In genomic region chr1:131583598-131583997, GRCm38 (mm10) we compare ENCODE assay signal across 28 mouse cellular contexts. TPM values are rescaled to one million over a fixed set of nuclear protein-coding genes. Genes with fewer than 3 reads are reported as not detected.
DNase-seq lines count a peak whose midpoint lies in the region; ATAC-seq and TF ChIP-seq lines count a peak whose summit lies in the region.
"Had no signal": no experiment of that assay in that cellular context is flagged by ENCODE, and none has a peak within 500 bp of the region (broad histone marks: within the 10 kb centered on the region; RNA-seq: fewer than 3 reads in every experiment).

No protein-coding gene starts in this region.

- no peaks in the 10 kb centered on the region for H3K27me3 ChIP-seq in forebrain, postnatal 0 days (ENCODE audit: insufficient read depth, low read length)
- no peaks in the 10 kb centered on the region for H3K27me3 ChIP-seq in forebrain, embryonic 11.5 days (ENCODE audit: control insufficient read depth, insufficient read depth, low read length)
- no peaks in the 10 kb centered on the region for H3K27me3 ChIP-seq in hindbrain, postnatal 0 days (ENCODE audit: insufficient read depth, low read length)
- H3K27me3 ChIP-seq: embryonic facial prominence, embryonic 13.5 days; embryonic facial prominence, embryonic 15.5 days; forebrain, embryonic 13.5 days; forebrain, embryonic 15.5 days had no signal

- H3K4me3 ChIP-seq in forebrain, postnatal 0 days (ENCODE audit: low read depth, low read length), result no peak overlapping the region
- no peak overlapping the region for H3K4me3 ChIP-seq in forebrain, embryonic 11.5 days (ENCODE audit: low read depth, low read length)
- no peak overlapping the region for H3K4me3 ChIP-seq in hindbrain, postnatal 0 days (ENCODE audit: low read length)
- H3K4me3 ChIP-seq: embryonic facial prominence, embryonic 13.5 days; embryonic facial prominence, embryonic 15.5 days; erythroblast, embryonic 14.5 days; forebrain, embryonic 10.5 days; forebrain, embryonic 13.5 days; forebrain, embryonic 15.5 days had no signal

- ATAC-seq in forebrain, postnatal 0 days, result peak; percentile 53
- ATAC-seq in forebrain, embryonic 11.5 days (replicated peaks; ENCODE audit: low FRiP score), result no peak
- no peak for ATAC-seq in hindbrain, postnatal 0 days
- ATAC-seq: forebrain, embryonic 13.5 days; forebrain, embryonic 15.5 days had no signal

- no peak for TF ChIP-seq CTCF in forebrain, postnatal 0 days (IDR thresholded peaks at IDR 0.05; ENCODE audit: low read depth)
- no peak for TF ChIP-seq CTCF in hindbrain, postnatal 0 days (IDR thresholded peaks at IDR 0.05; ENCODE audit: low read depth)

- H3K27ac ChIP-seq in forebrain, postnatal 0 days (ENCODE audit: low read depth, low read length), result no peak overlapping the region
- no peak overlapping the region for H3K27ac ChIP-seq in forebrain, embryonic 11.5 days (ENCODE audit: low read depth, low read length)
- H3K27ac ChIP-seq in hindbrain, postnatal 0 days, result no peak overlapping the region
- H3K27ac ChIP-seq: embryonic facial prominence, embryonic 13.5 days; embryonic facial prominence, embryonic 15.5 days; forebrain, embryonic 10.5 days; forebrain, embryonic 13.5 days; forebrain, embryonic 15.5 days had no signal

- H3K36me3 ChIP-seq in forebrain, postnatal 0 days (ENCODE audit: insufficient read depth), result no peaks in the 10 kb centered on the region
- no peaks in the 10 kb centered on the region for H3K36me3 ChIP-seq in forebrain, embryonic 11.5 days (ENCODE audit: control insufficient read depth, insufficient read depth, low read length)
- no peaks in the 10 kb centered on the region for H3K36me3 ChIP-seq in hindbrain, postnatal 0 days (ENCODE audit: insufficient read depth, low read length)
- H3K36me3 ChIP-seq: embryonic facial prominence, embryonic 13.5 days; embryonic facial prominence, embryonic 15.5 days; forebrain, embryonic 10.5 days; forebrain, embryonic 15.5 days had no signal

- no peaks in the 10 kb centered on the region for H3K9me3 ChIP-seq in forebrain, postnatal 0 days (ENCODE audit: low read length)
- no peaks in the 10 kb centered on the region for H3K9me3 ChIP-seq in forebrain, embryonic 11.5 days (ENCODE audit: control insufficient read depth, low read length)
- H3K9me3 ChIP-seq in hindbrain, postnatal 0 days (ENCODE audit: low read length), result no peaks in the 10 kb centered on the region
- H3K9me3 ChIP-seq: embryonic facial prominence, embryonic 13.5 days; embryonic facial prominence, embryonic 15.5 days; forebrain, embryonic 10.5 days; forebrain, embryonic 13.5 days; forebrain, embryonic 15.5 days had no signal

- H3K4me1 ChIP-seq in forebrain, postnatal 0 days (ENCODE audit: insufficient read depth), result 0 out of 2 replicates have a peak, but pooled peaks cover 3% of the 10 kb centered on the region
- no peaks in the 10 kb centered on the region for H3K4me1 ChIP-seq in forebrain, embryonic 11.5 days (replicated peaks; ENCODE audit: control insufficient read depth, insufficient read depth, low read length)
- H3K4me1 ChIP-seq in hindbrain, postnatal 0 days (ENCODE audit: insufficient read depth, low read length), result no peaks in the 10 kb centered on the region; the same call in 1 of the 2 replicates
- H3K4me1 ChIP-seq: embryonic facial prominence, embryonic 13.5 days; forebrain, embryonic 13.5 days had no signal

- no peak overlapping the region for H3K9ac ChIP-seq in forebrain, postnatal 0 days
- no peak overlapping the region for H3K9ac ChIP-seq in forebrain, embryonic 11.5 days (ENCODE audit: low read length)
- no peak overlapping the region for H3K9ac ChIP-seq in hindbrain, postnatal 0 days (replicated peaks; ENCODE audit: low read length)
- H3K9ac ChIP-seq: embryonic facial prominence, embryonic 13.5 days; embryonic facial prominence, embryonic 15.5 days; forebrain, embryonic 13.5 days; forebrain, embryonic 15.5 days had no signal

- H3K4me2 ChIP-seq in forebrain, postnatal 0 days (ENCODE audit: low read depth), result no peak overlapping the region
- H3K4me2 ChIP-seq in forebrain, embryonic 11.5 days (ENCODE audit: low read depth, low read length, severe bottlenecking), result no peak overlapping the region
- no peak overlapping the region for H3K4me2 ChIP-seq in hindbrain, postnatal 0 days (ENCODE audit: low read depth, low read length)
- H3K4me2 ChIP-seq: embryonic facial prominence, embryonic 13.5 days; embryonic facial prominence, embryonic 15.5 days; forebrain, embryonic 13.5 days; forebrain, embryonic 15.5 days had no signal

- 81% methylated on average over 3 of the region's 3 CpGs for WGBS in forebrain, postnatal 0 days
- 89% methylated on average over 3 of the region's 3 CpGs for WGBS in forebrain, embryonic 11.5 days
- 73% methylated on average over 3 of the region's 3 CpGs for WGBS in hindbrain, postnatal 0 days

- peak; percentile 40 for DNase-seq in forebrain, postnatal 0 days
- no peak for DNase-seq in forebrain, embryonic 11.5 days (ENCODE audit: low spot score)
- DNase-seq in A20 (ENCODE audit: low read depth, low spot score) (peak; percentile 4), MEL-GATA-1-ER (ENCODE audit: extremely low read depth, low read depth) (peak; percentile 12)
- no peak for DNase-seq in hindbrain, postnatal 0 days (ENCODE audit: low spot score)
- DNase-seq: adrenal gland, adult 2 months; adrenal gland, postnatal 10 days; adrenal gland, postnatal 25 days; cerebellum, adult 11 months; cerebellum, adult 18-20 months; cerebellum, adult 8-10 months; cerebellum, adult 9-11 months; cerebellum, postnatal 14 days; cerebellum, postnatal 36 days; embryo, embryonic 11 days had no signal

RNA-seq across cellular contexts. Expression of gene Avpr1b, which starts 15.4 kb away (rescaled TPM):
- total RNA-seq in forebrain, postnatal 0 days (2014; rRNA removed), result not detected in 2 replicates
- not detected in 2 replicates for polyA plus RNA-seq in forebrain, postnatal 0 days (2015; fragmentation: Nextera tagmentation; extraction: Ambion mirVana)
- polyA plus RNA-seq in forebrain, embryonic 11.5 days (2014; fragmentation: Nextera tagmentation; extraction: Ambion mirVana), result 0.09 TPM in 1 of 2 replicates, not detected in the other
- not detected in 2 replicates for total RNA-seq in hindbrain, postnatal 0 days (2014; rRNA removed)
- polyA plus RNA-seq in hindbrain, postnatal 0 days (2015; fragmentation: Nextera tagmentation; extraction: Ambion mirVana), result not detected in 2 replicates
- total RNA-seq: adrenal gland, adult 2 months; adrenal gland, postnatal 25 days; adrenal gland, postnatal 4 days; common myeloid progenitor, adult 5-6 weeks; ES-E14 had no signal
- polyA plus RNA-seq: adrenal gland, adult 2 months; brain, embryonic 14.5 days; C2C12; embryonic facial prominence, embryonic 11.5 days; embryonic facial prominence, embryonic 13.5 days; embryonic facial prominence, embryonic 15.5 days; erythroblast, embryonic 14.5 days; forebrain, embryonic 10.5 days; forebrain, embryonic 13.5 days; forebrain, embryonic 15.5 days; frontal cortex, adult 2 months had no signal

RNA-seq across cellular contexts. Expression of gene Ctse, which starts 54.5 kb away (rescaled TPM):
- total RNA-seq in forebrain, postnatal 0 days (2014; rRNA removed), result 0.23 and 0.57 TPM in 2 replicates
- polyA plus RNA-seq in forebrain, postnatal 0 days (2015; fragmentation: Nextera tagmentation; extraction: Ambion mirVana), result 0.08 TPM in 1 of 2 replicates, not detected in the other
- polyA plus RNA-seq in forebrain, embryonic 11.5 days (2014; fragmentation: Nextera tagmentation; extraction: Ambion mirVana), result 0.35 TPM in 1 of 2 replicates, not detected in the other
- total RNA-seq in hindbrain, postnatal 0 days (2014; rRNA removed), result not detected in 2 replicates
- not detected in 2 replicates for polyA plus RNA-seq in hindbrain, postnatal 0 days (2015; fragmentation: Nextera tagmentation; extraction: Ambion mirVana)
- total RNA-seq: ES-E14 had no signal
- polyA plus RNA-seq: C2C12; embryonic facial prominence, embryonic 13.5 days; forebrain, embryonic 10.5 days; forebrain, embryonic 13.5 days; forebrain, embryonic 15.5 days; frontal cortex, adult 2 months had no signal

RNA-seq across cellular contexts. Expression of gene Fam72a, which starts 55.9 kb away (rescaled TPM):
- total RNA-seq in forebrain, postnatal 0 days (2014; rRNA removed), result 0.38 and 1.5 TPM in 2 replicates
- 0.86 and 1.2 TPM in 2 replicates for polyA plus RNA-seq in forebrain, postnatal 0 days (2015; fragmentation: Nextera tagmentation; extraction: Ambion mirVana)
- polyA plus RNA-seq in forebrain, embryonic 11.5 days (2014; fragmentation: Nextera tagmentation; extraction: Ambion mirVana), result 5.6 and 5.9 TPM in 2 replicates
- total RNA-seq in hindbrain, postnatal 0 days (2014; rRNA removed), result 0.11 TPM in 1 of 2 replicates, not detected in the other
- 0.98 and 1.4 TPM in 2 replicates for polyA plus RNA-seq in hindbrain, postnatal 0 days (2015; fragmentation: Nextera tagmentation; extraction: Ambion mirVana)

RNA-seq across cellular contexts. Expression of gene Srgap2, which starts 56.4 kb away (rescaled TPM):
- 61.1 and 68.4 TPM in 2 replicates for total RNA-seq in forebrain, postnatal 0 days (2014; rRNA removed)
- polyA plus RNA-seq in forebrain, postnatal 0 days (2015; fragmentation: Nextera tagmentation; extraction: Ambion mirVana), result 17.0 and 28.1 TPM in 2 replicates
- polyA plus RNA-seq in forebrain, embryonic 11.5 days (2014; fragmentation: Nextera tagmentation; extraction: Ambion mirVana), result 19.4 and 24.8 TPM in 2 replicates
- total RNA-seq in hindbrain, postnatal 0 days (2014; rRNA removed), result 62.8 and 69.3 TPM in 2 replicates
- 23.3 and 24.5 TPM in 2 replicates for polyA plus RNA-seq in hindbrain, postnatal 0 days (2015; fragmentation: Nextera tagmentation; extraction: Ambion mirVana)

Comparison
In these comparisons a context has a peak if more than half of its experiments do, and no peak if none do; other contexts are left out.
1. DNase-seq: peak in forebrain, postnatal 0 days (single experiment), A20 (single experiment) and MEL-GATA-1-ER (single experiment); none in forebrain, embryonic 11.5 days (single experiment) and hindbrain, postnatal 0 days (single experiment).